Mouse (Mus musculus): ENCODE measurements around the gene Cyp4v3. TPM values are rescaled to one million over a fixed set of nuclear protein-coding genes. Genes with fewer than 3 reads are reported as not detected.

Cyp4v3 gene
- polyA plus RNA-seq, 1 experiment: 5.6 TPM

DNA sequence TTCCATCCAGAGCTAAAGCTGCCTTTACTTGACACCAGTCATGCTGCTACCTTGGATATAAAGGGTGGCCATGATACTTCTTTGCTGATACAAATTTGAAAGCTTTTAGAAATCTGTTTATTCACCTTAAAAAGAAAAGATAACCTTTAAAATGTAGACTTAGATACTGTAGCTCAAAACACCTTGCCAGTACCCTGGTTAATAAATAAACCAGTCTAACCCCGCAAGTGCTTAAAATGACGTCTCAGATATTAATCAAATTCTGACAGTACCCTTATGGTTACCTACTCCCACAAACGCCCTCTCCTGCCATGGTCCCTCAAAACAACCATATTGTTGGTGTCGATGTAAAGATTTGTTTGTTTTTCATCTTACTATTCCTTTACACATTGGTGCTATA, 8.9 kb downstream of the Cyp4v3 start:
- TF ChIP-seq POLR2A (IDR thresholded peaks at IDR 0.05; ENCODE audit: extremely low read depth, insufficient read depth, low read length) (no peak), CTCF (IDR thresholded peaks at IDR 0.05; ENCODE audit: extremely low read depth, insufficient read depth, low read length) (no peak)
- Histone ChIP-seq H3K4me3 (ENCODE audit: insufficient read depth, low read length) (no peak overlapping the region), H3K27ac (ENCODE audit: insufficient read depth, low read length) (no peak overlapping the region), H3K4me1 (ENCODE audit: control insufficient read depth, insufficient read depth, low read length) (no peaks in the 10 kb centered on the region)

DNA sequence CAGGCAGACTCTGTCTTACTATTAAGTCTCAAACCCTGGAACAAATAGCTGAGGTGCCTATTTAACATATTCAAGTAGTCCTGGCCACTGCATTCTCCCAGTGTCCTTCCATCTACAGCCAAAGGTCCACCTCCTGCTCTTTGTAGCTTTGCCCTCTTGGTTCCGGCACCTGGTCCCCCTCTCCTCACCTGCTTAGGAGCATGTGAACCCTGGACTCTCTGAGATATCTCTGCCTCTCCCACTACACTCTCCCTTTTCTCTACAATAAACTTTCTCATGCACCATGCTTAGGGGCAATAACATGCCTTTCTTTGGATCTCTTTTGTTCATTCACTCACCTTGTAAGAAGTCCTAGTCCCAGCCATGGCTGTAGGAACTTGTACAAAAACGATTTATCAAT, 11.7 kb downstream of the Cyp4v3 start:
- Histone ChIP-seq H3K27ac (ENCODE audit: insufficient read depth, low read length) (no peak overlapping the region), H3K4me1 (ENCODE audit: control insufficient read depth, insufficient read depth, low read length) (no peaks in the 10 kb centered on the region), H3K4me3 (ENCODE audit: insufficient read depth, low read length) (no peak overlapping the region)
- TF ChIP-seq POLR2A (IDR thresholded peaks at IDR 0.05; ENCODE audit: extremely low read depth, insufficient read depth, low read length): no peak
- TF ChIP-seq CTCF (IDR thresholded peaks at IDR 0.05; ENCODE audit: extremely low read depth, insufficient read depth, low read length): no peak

- H3K27ac ChIP-seq (ENCODE audit: insufficient read depth, low read length): no peak overlapping the region
Observed at GRCm38 (mm10) chr8:45320930-45321329, 12.1 kb downstream of the Cyp4v3 start.

DNA sequence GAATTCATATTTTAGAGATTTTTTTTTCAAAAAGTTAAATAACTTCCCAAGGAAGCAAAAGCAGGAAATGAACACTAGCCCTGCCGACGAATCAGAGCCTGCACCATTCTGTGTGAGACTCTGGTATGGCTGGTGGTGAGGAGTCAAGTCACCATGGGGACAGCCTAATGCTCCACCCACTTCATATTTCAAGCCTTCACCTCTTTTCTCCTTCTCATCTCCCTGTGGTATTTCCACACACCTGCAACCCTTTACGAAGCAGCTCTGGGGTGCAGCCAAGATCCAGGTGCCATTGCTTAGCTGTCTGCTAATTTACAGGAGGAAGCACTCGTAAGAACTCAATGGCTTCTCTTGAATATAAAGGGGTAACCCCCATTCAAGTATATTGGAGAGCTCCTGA, 22.0 kb downstream of the Cyp4v3 start:
- no peaks in the 10 kb centered on the region for H3K4me1 ChIP-seq (ENCODE audit: control insufficient read depth, insufficient read depth, low read length)
- no peak for TF ChIP-seq POLR2A (IDR thresholded peaks at IDR 0.05; ENCODE audit: extremely low read depth, insufficient read depth, low read length)
- TF ChIP-seq CTCF (IDR thresholded peaks at IDR 0.05; ENCODE audit: extremely low read depth, insufficient read depth, low read length): no peak
- H3K4me3 ChIP-seq (ENCODE audit: insufficient read depth, low read length): no peak overlapping the region
- H3K27ac ChIP-seq (ENCODE audit: insufficient read depth, low read length): no peak overlapping the region

More at GRCm38 (mm10) chr8:45320930-45321329, 12.1 kb downstream of the Cyp4v3 start:
- Histone ChIP-seq H3K4me1 (ENCODE audit: control insufficient read depth, insufficient read depth, low read length) (no peaks in the 10 kb centered on the region), H3K4me3 (ENCODE audit: insufficient read depth, low read length) (no peak overlapping the region)
- no peak for TF ChIP-seq CTCF (IDR thresholded peaks at IDR 0.05; ENCODE audit: extremely low read depth, insufficient read depth, low read length)
- TF ChIP-seq POLR2A (IDR thresholded peaks at IDR 0.05; ENCODE audit: extremely low read depth, insufficient read depth, low read length): no peak

- no peak within 1 kb of the TSS for H3K4me3 ChIP-seq (ENCODE audit: insufficient read depth, low read length)
- no peaks in the 10 kb centered on the region for H3K4me1 ChIP-seq (ENCODE audit: control insufficient read depth, insufficient read depth, low read length)
- TF ChIP-seq CTCF (IDR thresholded peaks at IDR 0.05; ENCODE audit: extremely low read depth, insufficient read depth, low read length) (no peak), POLR2A (IDR thresholded peaks at IDR 0.05; ENCODE audit: extremely low read depth, insufficient read depth, low read length) (no peak)
- H3K27ac ChIP-seq (ENCODE audit: insufficient read depth, low read length): no peak within 1 kb of the TSS
Observed at GRCm38 (mm10) chr8:45308366-45308765, 24.6 kb downstream of the Cyp4v3 start, which contains the start of gene Gm45753. Gene Gm45753 (minus strand): TSS chr8:45308466.

- Histone ChIP-seq H3K4me3 (ENCODE audit: insufficient read depth, low read length) (no peak overlapping the region), H3K27ac (ENCODE audit: insufficient read depth, low read length) (no peak overlapping the region), H3K4me1 (ENCODE audit: control insufficient read depth, insufficient read depth, low read length) (no peaks in the 10 kb centered on the region)
- TF ChIP-seq POLR2A (IDR thresholded peaks at IDR 0.05; ENCODE audit: extremely low read depth, insufficient read depth, low read length) (no peak), CTCF (IDR thresholded peaks at IDR 0.05; ENCODE audit: extremely low read depth, insufficient read depth, low read length) (no peak)
Observed at GRCm38 (mm10) chr8:45305479-45305878, 27.5 kb downstream of the Cyp4v3 start.

DNA sequence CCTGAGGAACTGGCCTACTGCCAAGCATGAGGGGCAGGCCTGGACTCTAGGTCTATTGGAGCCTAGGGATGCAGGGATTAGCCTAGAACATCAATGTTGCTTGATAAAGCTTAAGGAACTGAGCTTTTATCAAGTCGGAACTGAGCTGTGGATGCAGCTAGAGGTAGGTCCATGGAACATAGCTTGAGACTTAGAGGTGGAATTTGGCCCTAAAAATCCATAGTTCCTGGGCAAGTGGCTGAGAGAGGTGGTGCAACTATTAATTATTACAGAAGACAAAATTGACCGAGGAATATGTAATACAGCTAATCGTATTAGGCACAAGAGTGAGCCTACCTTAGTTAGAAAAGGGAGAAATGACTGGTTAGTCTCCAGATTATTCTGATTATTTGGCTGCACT, 28.7 kb downstream of the Cyp4v3 start:
- Histone ChIP-seq H3K27ac (ENCODE audit: insufficient read depth, low read length) (no peak overlapping the region), H3K4me1 (ENCODE audit: control insufficient read depth, insufficient read depth, low read length) (no peaks in the 10 kb centered on the region), H3K4me3 (ENCODE audit: insufficient read depth, low read length) (no peak overlapping the region)
- TF ChIP-seq CTCF (IDR thresholded peaks at IDR 0.05; ENCODE audit: extremely low read depth, insufficient read depth, low read length) (no peak), POLR2A (IDR thresholded peaks at IDR 0.05; ENCODE audit: extremely low read depth, insufficient read depth, low read length) (no peak)

DNA sequence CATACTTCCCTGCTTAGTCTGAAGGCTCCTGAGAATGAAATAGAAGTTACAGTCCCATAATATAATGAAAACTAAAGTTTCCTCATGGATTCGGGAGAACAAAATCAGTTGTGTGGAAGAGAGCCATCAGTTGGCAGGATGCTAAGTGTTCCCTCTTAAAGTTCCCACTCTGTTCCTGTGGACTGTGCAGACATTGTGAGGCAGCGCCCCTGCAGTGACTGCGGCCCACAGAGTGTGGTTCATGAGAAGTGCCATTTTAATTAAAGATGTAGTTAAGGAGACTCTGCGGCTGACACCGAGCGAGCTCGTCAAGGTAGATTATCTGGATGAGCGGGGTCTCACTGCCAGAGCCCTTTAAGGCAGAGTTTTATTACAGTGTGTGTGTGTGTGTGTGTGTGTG, 30.6 kb downstream of the Cyp4v3 start:
- H3K4me3 ChIP-seq (ENCODE audit: insufficient read depth, low read length): no peak overlapping the region
- no peak overlapping the region for H3K27ac ChIP-seq (ENCODE audit: insufficient read depth, low read length)
- H3K4me1 ChIP-seq (ENCODE audit: control insufficient read depth, insufficient read depth, low read length): no peaks in the 10 kb centered on the region
- TF ChIP-seq POLR2A (IDR thresholded peaks at IDR 0.05; ENCODE audit: extremely low read depth, insufficient read depth, low read length) (no peak), CTCF (IDR thresholded peaks at IDR 0.05; ENCODE audit: extremely low read depth, insufficient read depth, low read length) (no peak)

DNA sequence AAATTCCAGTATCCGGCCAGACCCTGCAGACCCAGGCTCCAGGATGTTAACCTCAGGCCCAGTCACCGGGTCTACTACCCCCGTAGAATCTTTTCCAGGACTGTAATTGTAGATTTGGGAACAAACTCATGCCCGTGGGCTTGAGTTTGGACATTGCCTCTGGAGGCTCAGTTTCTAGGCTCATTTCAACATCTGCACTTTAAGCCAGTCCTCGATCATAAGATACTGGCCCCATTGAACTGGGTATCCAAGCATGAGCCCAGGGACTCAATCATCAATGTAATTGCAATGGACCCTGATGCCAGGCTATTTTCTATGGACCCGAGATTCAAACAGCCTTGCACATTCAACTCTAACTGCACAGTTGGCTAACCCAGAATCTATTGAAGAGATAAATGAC, 37.7 kb downstream of the Cyp4v3 start:
- H3K4me3 ChIP-seq (ENCODE audit: insufficient read depth, low read length): no peak overlapping the region
- no peak overlapping the region for H3K27ac ChIP-seq (ENCODE audit: insufficient read depth, low read length)
- no peak for TF ChIP-seq POLR2A (IDR thresholded peaks at IDR 0.05; ENCODE audit: extremely low read depth, insufficient read depth, low read length)
- no peak for TF ChIP-seq CTCF (IDR thresholded peaks at IDR 0.05; ENCODE audit: extremely low read depth, insufficient read depth, low read length)
- H3K4me1 ChIP-seq (ENCODE audit: control insufficient read depth, insufficient read depth, low read length): no peaks in the 10 kb centered on the region

DNA sequence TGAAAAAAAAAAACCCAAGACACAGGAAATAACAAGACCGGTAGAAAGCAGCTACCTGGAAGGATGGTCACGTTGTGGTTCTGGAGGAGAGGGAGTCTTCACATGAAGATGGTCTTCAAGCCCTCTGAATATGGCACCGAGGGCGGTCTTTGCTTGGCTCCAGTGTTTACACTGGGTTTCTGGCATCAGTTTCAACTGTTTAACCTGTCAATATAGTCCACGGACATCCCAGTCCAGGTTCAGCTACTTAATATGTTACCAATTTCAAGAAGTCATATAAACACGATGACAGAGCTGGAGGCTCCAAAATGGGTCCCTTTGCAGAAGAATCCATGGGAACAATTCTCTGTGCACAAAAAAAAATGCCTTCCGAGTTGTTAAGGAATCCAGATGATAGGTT, 38.3 kb downstream of the Cyp4v3 start, which contains the start of gene Klkb1:
Klkb1 (minus strand) TSS at position 173 of the 400 bp plus-strand sequence.
- no peak within 1 kb of the TSS for H3K4me3 ChIP-seq (ENCODE audit: insufficient read depth, low read length)
- TF ChIP-seq CTCF (IDR thresholded peaks at IDR 0.05; ENCODE audit: extremely low read depth, insufficient read depth, low read length): no peak
- TF ChIP-seq POLR2A (IDR thresholded peaks at IDR 0.05; ENCODE audit: extremely low read depth, insufficient read depth, low read length): no peak
- no peaks in the 10 kb centered on the region for H3K4me1 ChIP-seq (ENCODE audit: control insufficient read depth, insufficient read depth, low read length)
- H3K27ac ChIP-seq (ENCODE audit: insufficient read depth, low read length): no peak within 1 kb of the TSS
